Mouse (Mus musculus) urinary bladder, postnatal 14 days (tissue): ENCODE measurements at regions not wholly inside any gene's neighbourhood (a gene's known extent, or its start where the extent isn't known, plus 50 kb on each side); places are given as distances from the start of the nearest gene placed in this dataset.
A peak's percentile ranks its signal among the peaks of the same experiment; 100 is the strongest.

ENCODE experiments used
- DNase-seq: peaks from one replicate; pipeline ENCODE4 v3.0.0; 2021; ENCODE audit warnings: low spot score

DNA sequence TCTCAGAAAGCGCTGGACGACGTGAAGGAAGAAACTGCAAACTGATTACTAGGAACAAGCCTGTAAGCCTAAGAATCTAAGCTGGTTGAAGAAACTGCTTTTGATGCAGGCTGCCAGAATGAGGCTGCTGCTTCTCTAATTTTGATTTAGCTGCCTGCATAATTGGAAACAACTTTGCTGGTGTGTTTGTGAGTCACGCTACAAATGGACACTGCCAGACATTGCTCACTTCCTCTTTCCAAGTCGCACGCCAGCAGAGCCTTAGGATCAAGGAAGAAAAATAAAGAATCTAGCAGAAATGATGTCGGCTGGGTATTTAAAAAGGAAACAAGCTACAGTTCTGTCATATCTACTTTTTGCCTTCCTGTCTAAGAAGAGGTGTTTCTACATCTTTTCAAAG is 81.0 kb downstream of the A730046J19Rik start:
- DNase-seq: peak; percentile 3

DNA sequence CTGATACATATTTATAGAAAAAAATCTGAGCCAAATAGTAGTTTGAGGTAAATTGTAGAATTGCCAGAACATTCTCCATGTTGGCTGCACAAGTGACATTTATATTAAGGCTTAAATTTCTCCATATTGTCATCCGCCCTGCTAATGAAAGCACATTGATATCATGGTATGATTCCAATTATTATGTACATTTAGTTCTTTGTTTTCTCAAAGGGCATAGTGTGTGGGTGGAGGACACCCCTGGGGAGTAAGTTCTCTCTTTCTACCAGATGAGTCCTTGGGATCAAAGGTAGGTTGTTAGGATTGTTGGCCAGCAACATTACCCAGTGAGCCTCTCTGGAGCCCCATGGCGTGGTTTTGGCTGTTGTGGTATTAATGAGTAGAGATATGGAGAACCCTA is 51.7 kb upstream of the Alg13 start:
- no peak for DNase-seq
